Mouse (Mus musculus) bone marrow, adult 2 months (tissue): ENCODE measurements at regions not wholly inside any gene's neighbourhood (a gene's known extent, or its start where the extent isn't known, plus 50 kb on each side); places are given as distances from the start of the nearest gene placed in this dataset.

ENCODE experiments used
- CTCF ChIP-seq: fragments of 200-500 bp; IDR thresholded peaks from 2 replicates; pipeline ENCODE4 v1.5.1; 2011; ENCODE audit warnings: low read length, control low read depth; ENCODE audit not compliant: control insufficient read depth, insufficient read depth
- POLR2A ChIP-seq: fragments of 200-500 bp; IDR thresholded peaks from 2 replicates; pipeline ENCODE4 v1.6.1; 2011; ENCODE audit warnings: low read depth, mild to moderate bottlenecking, control low read depth, low read length, borderline replicate concordance; ENCODE audit not compliant: control insufficient read depth

DNA sequence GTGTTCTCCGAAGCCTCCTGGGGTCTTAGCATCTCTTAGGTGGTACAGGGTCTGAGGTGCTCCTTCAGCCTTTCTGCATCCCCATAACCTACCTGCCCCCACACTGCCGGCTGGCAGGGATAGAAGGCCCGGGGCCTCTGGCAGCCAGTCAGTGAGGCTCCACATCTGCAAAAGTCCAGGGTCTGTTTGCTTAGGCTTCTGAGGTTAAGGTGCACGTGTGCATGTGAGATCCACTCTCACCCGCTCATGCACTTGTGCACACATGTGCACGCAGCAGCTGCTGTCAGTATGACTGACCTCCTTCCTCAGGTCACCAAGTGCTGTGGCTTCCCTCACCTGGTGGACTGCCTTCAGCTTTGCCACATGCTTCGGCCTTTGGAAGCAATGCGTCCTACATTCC lies 75.3 kb upstream of the Bod1 start:
- TF ChIP-seq CTCF, result no peak
- no peak for TF ChIP-seq POLR2A
